Mouse (Mus musculus) lung, adult 10 weeks (tissue): ENCODE results near the gene Gm20741. TPM values are rescaled to one million over a fixed set of nuclear protein-coding genes. Genes with fewer than 3 reads are reported as not detected.

ENCODE experiments used
- polyA plus RNA-seq: library from polyadenylated mRNA; stranded (reverse); fragments of 350-450 nt; fragmentation: Illumina TruSeq; extraction: RNeasy Lipid Tissue Mini Kit (QIAGEN cat#74804); gene quantifications from one replicate; pipeline ENCODE4 v1.2.3, GENCODE M21; 2014; ENCODE audit warnings: low read depth, low replicate concordance; ENCODE audit not compliant: insufficient read depth

The Gm20741 gene
- polyA plus RNA-seq = not detected

DNA sequence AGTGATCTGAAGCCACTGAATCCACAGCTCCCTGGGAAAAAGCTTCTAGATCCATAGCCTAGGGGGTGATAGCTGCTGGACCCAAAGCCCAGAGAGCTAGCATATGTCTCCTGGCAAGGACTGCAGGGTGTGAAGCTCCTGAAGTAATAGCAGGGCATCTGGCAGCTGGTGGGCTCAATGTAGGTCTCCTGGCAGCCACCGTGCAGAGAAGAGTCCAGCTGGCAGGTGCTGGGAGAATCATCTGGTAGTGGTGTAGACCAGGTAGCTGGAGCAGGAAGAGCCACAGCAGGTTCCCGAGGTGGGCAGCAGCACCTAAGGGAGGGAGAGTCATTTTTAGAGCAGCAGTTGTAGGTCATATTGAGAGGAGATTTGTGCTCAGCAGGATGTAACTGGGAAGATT is at the start of gene Gm20741:
Gene Gm20741 (minus strand): TSS at position 394 of the 400 bp plus-strand sequence.

DNA sequence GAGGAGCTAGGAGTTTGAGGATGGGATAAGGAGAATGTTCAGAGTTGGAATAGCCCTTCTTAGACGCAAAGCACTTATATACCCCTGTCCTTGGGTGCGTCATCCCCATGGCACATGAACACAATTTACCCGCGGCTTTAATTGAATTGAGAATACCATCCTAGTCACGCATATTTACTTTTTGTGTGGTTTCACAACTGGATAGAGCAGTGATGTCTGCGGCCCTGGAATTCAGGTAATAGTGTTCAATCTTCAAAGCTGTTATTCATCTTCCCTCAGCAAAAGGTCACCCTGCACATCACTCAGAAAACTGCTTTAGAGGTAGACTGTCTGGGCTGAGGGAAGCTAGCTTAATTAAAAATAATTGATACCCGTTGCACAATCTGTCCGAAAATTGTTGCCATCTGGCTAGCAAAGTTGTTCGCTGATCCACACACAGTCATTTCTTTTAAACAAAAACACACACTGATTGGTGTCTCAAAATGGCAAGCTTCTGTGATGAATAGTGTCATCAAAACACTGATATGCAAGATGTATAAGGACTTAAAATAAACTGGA is 14.2 kb upstream of the Gm20741 start, which contains the start of gene Krtap14:
Gene Krtap14 (minus strand): TSS at position 51 of the 558 bp plus-strand sequence.

DNA sequence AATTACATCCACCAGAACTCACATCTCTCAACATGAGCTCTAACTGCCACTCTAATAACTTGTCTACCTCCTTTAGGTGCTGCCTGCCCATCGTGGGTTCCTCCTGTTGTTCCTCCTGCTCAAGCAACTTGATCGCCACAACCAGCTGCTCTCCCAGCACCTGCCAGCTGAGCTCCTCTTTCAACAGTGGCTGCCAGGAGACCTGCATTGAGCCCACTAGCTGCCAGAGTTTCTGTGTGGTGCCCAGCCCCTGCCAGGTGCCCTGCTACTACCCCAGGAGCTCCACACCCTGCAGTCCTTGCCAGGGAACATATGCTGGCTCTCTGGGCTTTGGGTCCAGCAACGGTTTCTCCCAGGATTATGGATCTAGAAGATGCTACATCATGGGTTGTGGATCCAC is 8.0 kb upstream of the Gm20741 start, which contains the start of gene Krtap15:
Gene Krtap15 (plus strand): TSS at position 150 of the 400 bp plus-strand sequence.

GRCm38 (mm10) chr16:88777596-88777995 is 34.4 kb downstream of the Gm20741 start, which contains the start of gene Gm5965:
Gm5965 (plus strand) TSS chr16:88777896.

DNA sequence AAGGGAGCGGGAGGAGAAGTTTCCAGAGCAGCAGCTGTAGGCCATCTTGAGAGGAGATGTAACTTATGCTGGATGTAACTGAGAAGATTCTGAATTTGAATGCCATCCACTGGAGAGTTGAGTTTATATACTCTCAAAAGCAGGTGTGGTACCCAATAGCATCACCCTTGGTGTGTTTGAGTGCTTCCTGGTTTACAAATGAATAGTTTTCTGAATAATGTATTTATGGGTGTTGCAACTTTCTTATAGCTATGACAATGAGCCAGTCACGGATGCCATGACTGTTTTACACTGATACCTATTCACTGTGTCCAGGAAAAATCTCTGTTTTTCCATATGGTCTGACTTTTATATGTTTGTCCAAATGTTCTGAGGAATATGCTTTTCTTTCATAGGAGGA is 37.9 kb downstream of the Gm20741 start, which contains the start of gene 2310057N15Rik:
Gene 2310057N15Rik (minus strand): TSS at position 101 of the 400 bp plus-strand sequence.

Other genes with a start within 250 kb of the Gm20741 start
- 2.5 TPM for gene Cldn8, start 249.0 kb downstream of the Gm20741 start, polyA plus RNA-seq
- not detected for gene Krtap24-1, start 199.9 kb downstream of the Gm20741 start, polyA plus RNA-seq
- gene 2310079G19Rik, start 184.6 kb downstream of the Gm20741 start, polyA plus RNA-seq = not detected
- not detected for gene Krtap26-1, start 164.4 kb downstream of the Gm20741 start, polyA plus RNA-seq
- not detected for gene Krtap27-1, start 140.5 kb downstream of the Gm20741 start, polyA plus RNA-seq
- gene 2310061N02Rik, start 104.3 kb downstream of the Gm20741 start, polyA plus RNA-seq = not detected
- gene Krtap13-1, start 83.4 kb downstream of the Gm20741 start, polyA plus RNA-seq = not detected
- not detected for gene Krtap13, start 60.6 kb downstream of the Gm20741 start, polyA plus RNA-seq
- not detected for gene 2310034C09Rik, start 53.4 kb downstream of the Gm20741 start, polyA plus RNA-seq
- gene 2310057N15Rik, start 38.0 kb downstream of the Gm20741 start, polyA plus RNA-seq = not detected
- gene Gm5965, start 34.3 kb downstream of the Gm20741 start, polyA plus RNA-seq = not detected
- gene Krtap15, start 8.0 kb upstream of the Gm20741 start, polyA plus RNA-seq = not detected
- not detected for gene Krtap14, start 13.9 kb upstream of the Gm20741 start, polyA plus RNA-seq
- not detected for gene Krtap19-1, start 57.2 kb upstream of the Gm20741 start, polyA plus RNA-seq
- not detected for gene Krtap19-2, start 62.0 kb upstream of the Gm20741 start, polyA plus RNA-seq
- gene Krtap19-3, start 65.8 kb upstream of the Gm20741 start, polyA plus RNA-seq = not detected
- gene Krtap19-4, start 72.9 kb upstream of the Gm20741 start, polyA plus RNA-seq = not detected
- not detected for gene Krtap19-5, start 84.2 kb upstream of the Gm20741 start, polyA plus RNA-seq
- gene Krtap19-9b, start 120.0 kb upstream of the Gm20741 start, polyA plus RNA-seq = not detected
- gene Krtap16-3, start 150.7 kb upstream of the Gm20741 start, polyA plus RNA-seq = not detected
- gene Krtap22-2, start 198.5 kb upstream of the Gm20741 start, polyA plus RNA-seq = not detected
- not detected for gene Gm10229, start 203.1 kb upstream of the Gm20741 start, polyA plus RNA-seq
- gene Krtap6-1, start 219.5 kb upstream of the Gm20741 start, polyA plus RNA-seq = not detected
- not detected for gene Gm10228, start 229.3 kb upstream of the Gm20741 start, polyA plus RNA-seq
- gene Krtap6-5, start 235.7 kb upstream of the Gm20741 start, polyA plus RNA-seq = not detected